Mouse (Mus musculus) heart, adult 9 months (tissue): ENCODE results near the gene Gm28168.
"Not testable (repeated sequence)": the region's sequence is repeated elsewhere in the genome, so short reads cannot be mapped to it uniquely, and the experiment has no call there.

ENCODE experiments used
- DNase-seq, 2 experiments: peaks; one replicate each; pipeline ENCODE4 v3.0.0; 2022; ENCODE audit warnings: low spot score in 2 of 2

Gene Gm28168

DNA sequence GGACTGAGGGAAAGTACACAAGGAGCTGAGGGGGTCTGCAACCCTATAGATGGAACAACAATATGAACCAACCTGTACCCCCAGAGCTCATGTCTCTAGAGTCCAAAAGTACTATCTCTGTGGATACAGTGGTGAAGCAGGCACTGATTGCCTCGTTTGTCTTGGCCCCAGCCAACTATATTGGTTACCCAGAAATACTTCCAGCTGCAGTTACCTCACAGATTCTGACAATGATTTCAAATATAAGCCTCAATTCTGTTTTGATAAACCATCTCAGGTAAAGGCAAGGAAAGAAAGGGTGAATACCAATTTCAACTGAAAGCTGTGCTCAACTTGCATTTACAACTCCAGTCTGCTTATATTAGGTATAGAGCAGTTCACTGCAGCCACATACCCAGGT is at the start of gene Gm28168:
Gene Gm28168 (plus strand): TSS at position 301 of the 400 bp plus-strand sequence.
- DNase-seq = not testable (repeated sequence)

DNA sequence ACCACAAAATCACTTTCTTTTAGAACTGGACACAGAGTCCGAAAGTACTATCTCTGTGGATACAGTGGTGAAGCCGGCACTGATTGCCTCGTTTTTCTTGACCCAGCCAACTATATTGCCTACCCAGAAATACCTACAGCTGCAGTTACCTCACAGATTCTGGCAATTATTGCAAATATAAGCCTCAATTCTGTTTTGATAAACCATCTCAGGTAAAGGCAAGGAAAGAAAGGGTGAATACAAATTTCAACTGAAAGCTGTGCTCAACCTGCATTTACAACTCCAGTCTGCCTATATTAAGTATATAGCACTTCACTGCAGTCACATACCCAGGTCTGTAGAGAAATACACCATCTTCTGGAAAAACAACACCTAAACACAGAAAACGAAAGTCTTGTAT is 37.8 kb downstream of the Gm28168 start, which contains the start of gene Gm7145:
Gene Gm7145 (plus strand): TSS at position 301 of the 400 bp plus-strand sequence.
- DNase-seq = no peak
